Mouse (Mus musculus) kidney, adult 18-20 months (tissue): ENCODE measurements at regions not wholly inside any gene's neighbourhood (a gene's known extent, or its start where the extent isn't known, plus 50 kb on each side); places are given as distances from the start of the nearest gene placed in this dataset.

Experiments used
- DNase-seq: peaks from one replicate; pipeline ENCODE4 v3.0.0; 2021

DNA sequence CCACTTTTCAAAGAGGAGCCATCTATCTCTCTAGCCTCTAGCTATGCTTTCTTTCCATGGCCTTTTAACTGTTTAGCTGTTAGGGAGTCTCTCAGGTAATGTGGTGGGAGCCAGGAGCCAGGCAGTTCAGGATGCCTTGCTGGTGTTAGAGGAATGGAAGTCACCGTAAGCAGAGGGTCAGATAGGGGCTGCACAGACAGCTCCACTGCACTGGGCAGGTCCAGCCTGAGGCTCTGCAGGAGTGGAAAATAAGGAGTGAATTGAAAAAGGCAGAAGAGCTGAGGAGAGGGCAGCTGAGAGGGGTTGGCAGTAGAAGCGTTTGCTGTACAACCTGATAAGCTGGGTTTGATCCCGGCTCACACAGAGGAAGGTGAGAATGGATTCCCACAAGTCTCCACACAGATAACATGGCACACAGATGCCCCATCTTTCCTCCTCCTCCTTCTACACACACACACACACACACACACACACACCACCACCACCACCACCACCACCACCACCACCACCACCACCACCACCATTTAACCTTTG is 51.3 kb upstream of the Cpsf6 start:
- no peak for DNase-seq

DNA sequence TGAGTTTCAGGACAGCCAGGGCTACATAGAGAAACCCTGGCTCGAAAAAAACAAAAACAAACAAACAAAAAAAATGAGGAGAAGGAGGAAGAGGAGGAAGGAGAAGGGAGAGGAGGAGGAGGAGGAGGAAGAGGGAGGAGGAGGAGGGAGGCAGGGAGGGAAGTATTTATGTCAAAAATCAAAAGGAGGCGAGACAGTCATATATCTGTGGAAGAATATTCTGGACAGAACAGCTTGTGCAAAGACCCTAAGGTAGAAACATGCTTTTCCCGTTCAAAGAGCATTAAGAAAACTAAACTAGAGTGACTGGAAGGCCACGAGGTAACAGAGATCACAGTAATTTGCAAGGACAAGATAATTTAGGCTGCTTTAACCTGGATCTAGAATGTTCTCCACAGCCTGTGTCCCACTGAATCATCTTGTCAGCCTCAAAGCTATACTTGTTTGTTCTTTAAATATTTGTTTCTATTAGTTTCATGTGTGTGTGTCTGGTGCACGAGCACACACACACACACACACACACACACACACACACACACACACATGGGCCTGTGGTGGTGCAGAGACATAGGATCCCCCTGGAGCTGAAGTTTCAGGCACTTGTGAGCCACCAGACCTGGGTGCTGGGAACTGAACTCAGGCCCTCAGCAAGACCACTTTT is 50.5 kb upstream of the Cpsf6 start:
- no peak for DNase-seq

DNA sequence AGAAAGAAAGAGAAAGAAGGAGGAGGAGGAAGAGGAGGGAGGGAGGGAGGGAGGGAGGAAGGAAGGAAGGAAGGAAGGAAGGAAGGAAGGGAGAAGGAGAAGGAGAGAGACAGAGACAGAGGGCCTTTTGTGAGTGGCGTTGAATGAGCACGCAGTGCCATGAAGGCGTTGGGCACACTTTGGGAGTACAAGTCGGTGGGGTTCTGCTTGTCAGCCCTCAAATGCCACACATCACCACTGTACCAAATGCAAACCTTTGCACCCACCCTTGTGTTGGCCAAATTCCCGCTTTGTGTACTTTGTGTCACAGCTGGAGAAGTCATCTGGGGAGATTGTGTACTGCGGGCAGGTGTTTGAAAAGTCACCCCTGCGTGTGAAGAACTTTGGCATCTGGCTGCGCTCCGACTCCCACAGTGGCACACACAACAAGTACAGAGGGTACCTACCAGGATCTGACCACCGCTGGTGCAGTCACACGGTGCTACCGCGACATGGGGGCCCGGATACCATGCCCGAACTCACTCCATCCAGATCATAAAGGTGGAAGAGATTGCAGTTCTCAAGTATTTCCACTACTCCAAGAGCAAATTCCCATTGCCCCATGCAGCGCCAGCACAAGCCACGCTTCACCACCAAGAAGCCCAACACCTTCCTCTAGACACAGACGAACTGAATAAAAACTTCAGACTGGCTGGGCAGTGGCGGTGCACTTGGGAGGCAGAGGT is 49.8 kb upstream of the Cpsf6 start:
- no peak for DNase-seq
